Mouse (Mus musculus): ENCODE measurements around the gene Nek10.

- TF ChIP-seq CTCF (IDR thresholded peaks at IDR 0.05; ENCODE audit: borderline replicate concordance, insufficient read depth, low read depth, low read length) (no peak), POLR2A (IDR thresholded peaks at IDR 0.05; ENCODE audit: borderline replicate concordance, insufficient read depth, low read length) (no peak)
Observed at GRCm38 (mm10) chr14:14991642-14992041, 188.4 kb downstream of the Nek10 start.

All from cerebellum, adult 2 months (tissue).